In the genomic region with DNA sequence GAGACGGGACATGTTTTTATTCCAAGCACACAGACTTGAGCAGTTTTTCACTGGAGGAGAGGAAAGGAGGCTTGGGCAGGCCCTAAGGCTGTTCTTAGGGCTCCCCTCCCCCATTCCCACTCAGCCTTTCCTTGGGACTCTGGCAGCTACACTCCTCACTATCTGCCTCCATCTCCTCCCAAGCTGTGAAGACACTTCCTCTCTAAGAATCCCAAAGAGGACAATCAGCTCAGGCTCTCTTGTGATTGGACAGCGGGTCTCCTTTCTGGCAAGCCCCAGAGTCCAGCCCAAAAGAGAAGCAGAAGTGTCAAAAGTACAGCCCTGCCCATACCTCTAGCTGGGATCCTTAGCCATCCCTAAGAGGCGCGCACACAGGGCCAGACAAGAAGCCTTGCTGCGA, we compare ENCODE assay signal across 9 mouse cellular contexts. TPM values are rescaled to one million over a fixed set of nuclear protein-coding genes. Genes with fewer than 3 reads are reported as not detected.
DNase-seq lines count a peak whose midpoint lies in the region; ATAC-seq lines count a peak whose summit lies in the region.
"Had no signal": no experiment of that assay in that cellular context is flagged by ENCODE, and none has a peak within 500 bp of the region (broad histone marks: within the 10 kb centered on the region; RNA-seq: fewer than 3 reads in every experiment).

No protein-coding gene starts in this region.

- DNase-seq in layer of hippocampus, adult 9-11 months: peak; percentile 63
- DNase-seq in layer of hippocampus, adult 8-10 months (ENCODE audit: low spot score in 2 of 2): no peak
- DNase-seq in midbrain, embryonic 14.5 days: no peak
- DNase-seq in MN1 (ENCODE audit: low spot score): no peak
- DNase-seq in spleen, adult 18-20 months: no peak
- DNase-seq: kidney, postnatal 25 days had no signal

- H3K27me3 ChIP-seq in hindbrain, embryonic 16.5 days (replicated peaks; ENCODE audit: control insufficient read depth, insufficient read depth, low read length): no peaks in the 10 kb centered on the region
- H3K27me3 ChIP-seq in midbrain, embryonic 14.5 days (ENCODE audit: control insufficient read depth, insufficient read depth, low read length): no peaks in the 10 kb centered on the region

- H3K4me1 ChIP-seq in hindbrain, embryonic 16.5 days (ENCODE audit: control insufficient read depth, insufficient read depth, low read depth, low read length): peaks cover 21% of the 10 kb centered on the region
- peaks cover 25% of the 10 kb centered on the region for H3K4me1 ChIP-seq in midbrain, embryonic 14.5 days (ENCODE audit: control insufficient read depth, insufficient read depth, low read length)

- peak; percentile 22 for ATAC-seq in common myeloid progenitor, adult 5-6 weeks (replicated peaks; ENCODE audit: low read depth, poor library complexity, severe bottlenecking)
- no peak for ATAC-seq in hindbrain, embryonic 16.5 days
- no peak for ATAC-seq in midbrain, embryonic 14.5 days (ENCODE audit: low FRiP score, low TSS enrichment)
- ATAC-seq in megakaryocyte-erythroid progenitor cell, adult 5-6 weeks (replicated peaks; ENCODE audit: low FRiP score, low TSS enrichment, poor library complexity, severe bottlenecking): no peak

- H3K9me3 ChIP-seq in hindbrain, embryonic 16.5 days (ENCODE audit: control insufficient read depth, low read length): no peaks in the 10 kb centered on the region
- H3K9me3 ChIP-seq in midbrain, embryonic 14.5 days (ENCODE audit: control insufficient read depth, low read length): no peaks in the 10 kb centered on the region

- no peak overlapping the region for H3K4me3 ChIP-seq in hindbrain, embryonic 16.5 days (ENCODE audit: low read length)
- H3K4me3 ChIP-seq in midbrain, embryonic 14.5 days (replicated peaks; ENCODE audit: low read depth, low read length): 0 out of 2 replicates have a peak overlapping the region, but pooled peaks have one; percentile 3

- H3K27ac ChIP-seq in hindbrain, embryonic 16.5 days (ENCODE audit: low read depth, low read length): no peak overlapping the region
- no peak overlapping the region for H3K27ac ChIP-seq in midbrain, embryonic 14.5 days (replicated peaks; ENCODE audit: low read depth, low read length)

- H3K36me3 ChIP-seq in hindbrain, embryonic 16.5 days (ENCODE audit: control insufficient read depth, insufficient read depth, low read length): no peaks in the 10 kb centered on the region
- H3K36me3 ChIP-seq in midbrain, embryonic 14.5 days (ENCODE audit: control insufficient read depth, insufficient read depth, low read length): no peaks in the 10 kb centered on the region

- WGBS in hindbrain, embryonic 16.5 days: 60% methylated on average over 5 of the region's 5 CpGs
- WGBS in midbrain, embryonic 14.5 days: 51% methylated on average over 5 of the region's 5 CpGs

- peak overlapping the region; percentile 94 for H3K4me2 ChIP-seq in hindbrain, embryonic 16.5 days (ENCODE audit: low read length)
- peak overlapping the region; percentile 93 for H3K4me2 ChIP-seq in midbrain, embryonic 14.5 days (ENCODE audit: low read length)

- H3K9ac ChIP-seq in hindbrain, embryonic 16.5 days (ENCODE audit: low read depth, low read length): no peak overlapping the region
- H3K9ac ChIP-seq in midbrain, embryonic 14.5 days (replicated peaks; ENCODE audit: low read length): no peak overlapping the region

RNA-seq across cellular contexts. Expression of gene Rassf2, which starts 2.7 kb away (rescaled TPM):
- 10 to 100 TPM; 50.1 to 62.3 (median 53.7) TPM for total RNA-seq in layer of hippocampus, adult 8-10 months (2022)
- 48.4 and 49.3 TPM in 2 replicates for total RNA-seq in common myeloid progenitor, adult 5-6 weeks (2017)
- polyA plus RNA-seq in hindbrain, embryonic 16.5 days (2015; fragmentation: Nextera tagmentation; extraction: Ambion mirVana): 25.2 and 34.2 TPM in 2 replicates
- polyA plus RNA-seq in midbrain, embryonic 14.5 days (2014; fragmentation: Nextera tagmentation; extraction: Ambion mirVana): 19.9 and 32.6 TPM in 2 replicates
- total RNA-seq in megakaryocyte-erythroid progenitor cell, adult 5-6 weeks (2014; fragmentation: Nextera tagmentation): 4.3 and 10.8 TPM in 2 replicates
- 2.3 and 4.8 TPM in 2 replicates for total RNA-seq in megakaryocyte-erythroid progenitor cell, adult 5-6 weeks (2017)
